Mouse (Mus musculus) embryonic fibroblast, embryonic 13.5 days (primary cell): ENCODE measurements around the gene Inpp5a. TPM values are rescaled to one million over a fixed set of nuclear protein-coding genes. Genes with fewer than 3 reads are reported as not detected.

Experiments
- H3K27ac ChIP-seq: 2 replicates; pipeline ENCODE4 v1.5.1; 2012; ENCODE audit warnings: low read length, control low read depth, inconsistent platforms; ENCODE audit not compliant: insufficient read depth
- H3K4me1 ChIP-seq: 2 replicates; pipeline ENCODE4 v1.6.1; 2011; ENCODE audit warnings: low read length; ENCODE audit not compliant: control insufficient read depth, insufficient read depth
- H3K4me3 ChIP-seq: 2 replicates; pipeline ENCODE4 v1.5.1; 2011; ENCODE audit warnings: mild to moderate bottlenecking, control low read depth, low read length; ENCODE audit not compliant: insufficient read depth
- CTCF ChIP-seq: IDR thresholded peaks from 2 replicates; pipeline ENCODE4 v1.5.1; 2011; ENCODE audit warnings: mild to moderate bottlenecking, control low read depth, low read length, moderate library complexity, borderline replicate concordance; ENCODE audit not compliant: insufficient read depth
- POLR2A ChIP-seq: IDR thresholded peaks from 2 replicates; pipeline ENCODE4 v1.6.1; 2011; ENCODE audit warnings: low read depth, mild to moderate bottlenecking, control low read depth, low read length, moderate library complexity
- polyA plus RNA-seq: library from polyadenylated mRNA; stranded (reverse); fragments of >200 nt; gene quantifications from 2 replicates; pipeline ENCODE4 v1.2.4, GENCODE M21; 2011; ENCODE audit warnings: low read depth; ENCODE audit not compliant: missing spikeins, insufficient read length

The Inpp5a gene
- polyA plus RNA-seq, 1 experiment = 85.4 TPM

DNA sequence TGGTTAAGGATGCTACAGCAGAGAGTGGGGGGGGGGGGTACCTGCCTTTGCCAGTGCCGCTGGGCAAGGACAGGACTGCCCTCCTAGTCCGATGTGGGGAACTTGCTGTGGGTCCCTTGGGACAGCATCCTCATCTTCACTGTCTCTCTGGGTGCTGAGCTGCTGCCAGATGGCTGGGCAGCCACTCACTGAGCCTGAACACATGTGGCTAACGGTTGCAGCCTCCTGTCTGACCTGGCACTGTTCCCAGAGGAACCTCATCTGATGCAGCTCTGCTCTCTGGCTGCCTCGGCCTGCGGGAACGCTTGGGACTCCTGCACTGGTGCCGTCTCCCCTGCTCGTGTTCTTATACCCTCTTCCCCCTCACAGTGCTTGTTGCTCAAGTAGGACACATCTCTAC is 8.6 kb downstream of the Inpp5a start:
- Histone ChIP-seq H3K4me3 (no peak overlapping the region), H3K27ac (no peak overlapping the region), H3K4me1 (peaks cover 6% of the 10 kb centered on the region)
- no peak for TF ChIP-seq POLR2A
- TF ChIP-seq CTCF = no peak

DNA sequence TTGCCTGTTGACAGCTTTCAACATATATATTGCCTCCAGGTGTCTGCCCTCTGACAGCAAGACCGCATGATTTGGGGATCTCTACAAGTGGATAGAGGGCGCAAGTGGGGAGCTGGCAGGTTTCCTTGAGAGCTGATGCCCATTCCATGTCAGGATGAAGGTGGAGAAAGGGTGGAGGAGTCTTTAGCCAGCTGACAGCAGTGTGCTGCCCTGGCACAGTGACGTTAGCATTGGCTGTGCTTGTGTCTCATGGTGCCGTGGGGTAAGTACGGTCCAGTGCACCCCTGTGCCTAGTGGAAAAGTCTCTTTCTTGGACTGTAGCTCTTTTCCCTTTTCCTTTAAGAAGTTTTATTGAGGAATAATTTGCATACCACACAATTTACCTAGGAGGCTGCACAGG is 9.2 kb downstream of the Inpp5a start:
- Histone ChIP-seq H3K4me3 (no peak overlapping the region), H3K27ac (no peak overlapping the region), H3K4me1 (peaks cover 8% of the 10 kb centered on the region)
- TF ChIP-seq CTCF (no peak), POLR2A (no peak)

DNA sequence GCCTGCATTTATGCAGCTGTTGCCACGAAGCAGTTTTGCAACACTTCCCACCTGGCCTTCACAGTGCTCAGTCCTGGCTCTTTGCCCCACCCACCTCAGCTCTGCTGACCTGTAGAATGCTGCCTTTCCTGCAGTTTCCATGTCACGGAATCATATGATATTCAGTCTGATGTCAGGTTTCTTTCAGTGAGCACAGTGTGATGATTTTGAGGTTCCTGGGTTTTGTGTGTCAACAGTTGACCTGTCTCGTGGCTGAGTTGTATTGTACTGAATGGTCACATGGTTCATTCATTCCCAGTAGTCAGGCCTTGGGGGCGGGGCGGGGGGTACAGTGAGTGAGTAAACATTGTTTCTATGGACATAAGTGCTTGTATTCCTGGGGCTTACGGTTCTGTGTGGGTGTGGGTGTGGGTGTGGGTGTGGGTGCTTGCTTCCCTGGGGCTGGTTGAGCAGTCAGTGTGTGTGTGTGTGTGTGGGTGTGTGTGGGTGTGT is 9.7 kb downstream of the Inpp5a start:
- TF ChIP-seq CTCF = no peak
- TF ChIP-seq POLR2A = no peak
- peaks cover 8% of the 10 kb centered on the region for H3K4me1 ChIP-seq
- H3K27ac ChIP-seq = no peak overlapping the region
- H3K4me3 ChIP-seq = no peak overlapping the region

DNA sequence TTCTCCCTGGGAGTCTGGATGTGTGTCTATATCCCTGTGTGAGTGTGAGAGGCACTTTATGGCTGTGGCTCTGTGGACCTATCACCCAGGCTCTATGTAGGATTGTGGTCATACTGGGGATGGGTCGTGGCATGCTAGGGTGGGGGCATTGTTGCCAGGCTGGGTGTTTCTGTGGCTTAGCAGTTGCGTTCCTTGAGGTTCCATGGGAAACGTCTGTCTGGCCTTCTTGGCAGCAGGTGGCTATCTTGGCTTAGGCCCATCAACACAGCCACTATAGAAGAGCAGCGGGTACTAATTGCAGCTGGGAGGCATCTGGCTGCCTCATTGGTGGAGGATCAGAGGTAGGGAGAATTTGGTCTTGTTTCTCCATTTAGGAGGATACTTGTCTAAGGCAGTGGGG is 10.7 kb downstream of the Inpp5a start:
- H3K4me3 ChIP-seq = no peak overlapping the region
- TF ChIP-seq CTCF = no peak
- TF ChIP-seq POLR2A = no peak
- H3K4me1 ChIP-seq = peaks cover 8% of the 10 kb centered on the region
- H3K27ac ChIP-seq = no peak overlapping the region

DNA sequence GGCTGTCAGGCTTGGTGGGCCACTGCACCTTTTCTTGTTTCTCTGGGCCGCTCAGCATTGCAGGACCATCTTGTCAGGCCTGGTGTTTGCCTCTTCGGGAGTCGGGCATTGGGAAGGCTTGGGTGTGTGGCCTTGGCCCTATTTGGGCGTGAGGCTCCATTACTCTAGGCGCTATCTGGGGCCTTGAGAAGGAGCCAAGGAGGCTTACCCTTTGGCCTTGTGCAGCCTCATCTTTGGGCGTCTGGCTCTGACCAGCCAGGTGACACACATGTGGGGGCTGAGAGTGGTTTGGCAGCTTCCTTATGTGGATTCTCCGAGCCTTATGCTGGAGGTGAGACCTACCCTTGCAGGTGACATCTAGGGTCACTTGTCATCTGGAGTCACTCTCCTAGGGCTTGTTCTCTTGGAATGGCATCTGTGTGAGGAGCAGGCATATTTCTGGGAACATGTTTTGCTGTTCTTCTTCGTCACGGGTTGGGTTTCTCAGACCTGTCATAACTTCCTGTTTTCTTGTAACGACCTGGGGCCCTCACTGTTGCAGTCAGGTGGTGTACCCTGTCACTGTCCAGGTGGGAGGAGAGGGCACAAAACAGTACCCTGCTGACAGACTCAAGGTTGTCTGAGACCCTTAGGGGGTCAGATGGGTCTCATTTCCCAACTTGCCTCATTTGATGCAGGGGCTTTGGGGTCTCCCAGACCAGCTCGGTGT is 11.2 kb downstream of the Inpp5a start:
- H3K27ac ChIP-seq = no peak overlapping the region
- peaks cover 8% of the 10 kb centered on the region for H3K4me1 ChIP-seq
- H3K4me3 ChIP-seq = no peak overlapping the region
- TF ChIP-seq POLR2A = no peak
- no peak for TF ChIP-seq CTCF

DNA sequence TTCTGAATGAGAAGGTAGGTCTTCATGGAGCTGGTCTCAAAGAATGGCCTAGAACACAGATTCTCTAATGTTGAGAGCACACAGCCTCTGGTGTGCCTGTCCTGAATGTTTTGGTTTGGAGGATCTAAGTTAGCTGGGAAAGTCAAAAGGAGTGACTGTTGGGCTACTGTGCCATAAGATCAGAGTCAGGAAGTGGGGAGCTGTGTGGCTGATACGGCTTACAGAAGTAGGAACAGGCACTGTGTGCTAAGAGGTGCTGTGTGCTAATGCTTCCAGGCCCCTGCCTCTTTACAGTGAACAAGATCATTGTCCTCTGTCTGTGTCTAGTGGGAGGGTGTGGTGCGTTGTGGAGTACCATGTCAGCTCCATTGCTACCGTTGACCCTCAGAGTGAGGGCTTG is 12.0 kb downstream of the Inpp5a start:
- H3K4me3 ChIP-seq = no peak overlapping the region
- no peak overlapping the region for H3K27ac ChIP-seq
- H3K4me1 ChIP-seq = peaks cover 8% of the 10 kb centered on the region
- no peak for TF ChIP-seq POLR2A
- TF ChIP-seq CTCF = no peak

DNA sequence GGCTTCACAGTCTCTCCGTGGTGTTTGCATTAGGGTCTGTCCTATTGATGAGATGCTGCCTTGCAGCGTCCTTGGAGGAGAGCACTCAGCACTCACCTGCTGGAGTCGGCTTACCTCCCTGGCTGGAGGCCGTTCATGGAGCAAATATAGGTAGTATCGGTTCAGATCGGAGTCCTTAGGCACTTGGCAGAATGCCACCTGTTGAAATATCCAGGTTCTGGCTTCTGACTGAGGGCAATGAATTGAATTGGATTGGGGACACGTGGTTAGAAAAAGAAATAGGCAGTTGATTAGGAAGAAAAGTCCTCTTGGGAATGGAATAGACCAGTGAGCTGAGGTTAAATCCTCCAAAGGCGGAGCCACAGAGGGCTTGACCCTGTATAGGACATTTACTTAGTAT is 12.9 kb downstream of the Inpp5a start:
- TF ChIP-seq CTCF (no peak), POLR2A (no peak)
- Histone ChIP-seq H3K4me3 (no peak overlapping the region), H3K27ac (no peak overlapping the region), H3K4me1 (peaks cover 8% of the 10 kb centered on the region)

DNA sequence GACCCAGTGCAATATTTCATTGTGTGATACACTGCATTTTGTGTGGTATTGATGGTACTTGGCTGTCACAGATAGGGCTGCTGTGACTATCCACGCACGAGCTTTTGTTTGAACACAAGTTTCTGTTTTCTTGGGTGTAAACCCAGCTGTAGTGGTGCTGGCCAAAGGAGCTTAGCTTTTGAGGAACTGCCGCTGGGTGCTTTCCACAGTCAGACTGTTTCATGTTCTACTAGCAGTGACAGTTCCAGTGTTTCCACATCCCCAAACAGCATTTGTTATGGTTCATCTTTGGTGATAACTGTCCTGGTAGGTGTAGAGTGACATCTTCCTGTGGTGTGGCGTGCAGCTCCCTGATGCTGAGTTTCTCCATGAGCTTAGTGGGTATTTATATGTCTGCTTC is 13.8 kb downstream of the Inpp5a start:
- Histone ChIP-seq H3K4me3 (no peak overlapping the region), H3K27ac (no peak overlapping the region), H3K4me1 (peaks cover 5% of the 10 kb centered on the region)
- TF ChIP-seq CTCF = no peak
- no peak for TF ChIP-seq POLR2A

DNA sequence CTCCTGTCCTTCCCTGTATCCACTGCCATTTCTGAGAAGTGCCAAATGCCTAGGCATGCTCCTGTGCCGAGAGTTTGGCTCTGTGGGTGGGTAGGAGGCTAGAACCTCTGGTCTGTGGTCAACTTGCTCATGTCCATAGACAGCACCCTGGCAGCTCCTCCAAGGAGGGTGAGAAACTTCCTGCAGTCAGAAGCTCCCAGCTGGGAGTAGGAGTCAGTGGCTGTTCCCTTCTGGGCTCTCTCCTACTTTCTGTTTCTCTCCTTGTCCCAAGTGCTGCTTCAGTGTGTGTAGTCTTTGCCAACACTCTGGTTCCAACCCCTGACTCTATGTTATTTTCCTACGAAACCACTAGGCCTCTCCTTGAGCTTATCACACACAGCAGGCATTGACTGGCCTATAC is 17.7 kb downstream of the Inpp5a start:
- TF ChIP-seq CTCF (no peak), POLR2A (no peak)
- Histone ChIP-seq H3K27ac (no peak overlapping the region), H3K4me1 (peaks cover 2% of the 10 kb centered on the region; the same call in 1 of the 2 replicates)

DNA sequence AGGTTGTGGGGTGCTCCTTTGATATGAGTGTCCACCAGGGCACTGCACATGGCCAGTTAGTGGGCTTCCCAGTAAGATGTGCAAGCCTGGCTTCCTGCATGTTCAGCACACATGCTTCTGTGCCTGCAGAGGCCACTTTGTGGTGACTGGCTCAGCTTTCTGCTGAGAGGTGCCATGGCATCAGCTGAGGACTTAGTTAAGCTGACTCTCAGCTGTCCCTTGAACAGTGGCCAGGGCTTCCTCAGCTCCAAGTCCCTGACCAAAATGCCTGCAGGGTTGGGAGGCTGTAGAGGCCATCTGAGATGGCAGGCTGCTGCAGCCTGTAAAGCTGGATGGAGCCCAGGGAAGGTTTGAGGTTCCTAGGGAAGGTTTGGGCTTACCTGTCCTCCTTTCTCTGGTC is 19.1 kb downstream of the Inpp5a start:
- Histone ChIP-seq H3K27ac (no peak overlapping the region), H3K4me1 (no peaks in the 10 kb centered on the region), H3K4me3 (no peak overlapping the region)
- TF ChIP-seq CTCF (no peak), POLR2A (no peak)

More for the DNA sequence above, 17.7 kb downstream of the Inpp5a start:
- H3K4me3 ChIP-seq = no peak overlapping the region

DNA sequence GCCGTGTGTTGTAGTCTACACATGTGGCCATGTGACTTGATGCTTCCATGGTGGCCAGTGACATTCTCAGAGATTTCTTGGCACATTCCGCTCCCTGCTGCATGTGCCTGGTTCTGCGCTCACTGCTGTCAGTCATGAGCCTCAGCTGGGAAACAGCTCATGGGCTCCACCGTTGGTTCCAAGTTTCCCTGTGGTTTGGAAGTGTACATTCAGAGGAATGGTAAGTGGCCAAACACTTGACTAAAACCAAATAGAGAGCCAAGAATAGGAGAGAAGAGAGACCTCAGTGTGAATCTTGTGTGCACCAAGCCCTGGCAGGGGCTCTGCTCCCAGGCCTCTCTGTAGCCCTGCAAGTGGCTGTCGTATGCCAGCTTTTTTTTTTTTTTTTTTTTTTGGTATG is 21.0 kb downstream of the Inpp5a start:
- H3K4me3 ChIP-seq = no peak overlapping the region
- H3K27ac ChIP-seq = no peak overlapping the region
- H3K4me1 ChIP-seq = no peaks in the 10 kb centered on the region
- TF ChIP-seq CTCF = no peak
- no peak for TF ChIP-seq POLR2A
